Comparison of ENCODE assay signal across 9 mouse cellular contexts in genomic region chr5:35525469-35526123, GRCm38 (mm10). TPM values are rescaled to one million over a fixed set of nuclear protein-coding genes. Genes with fewer than 3 reads are reported as not detected.
DNase-seq lines count a peak whose midpoint lies in the region; ATAC-seq lines count a peak whose summit lies in the region.
"Had no signal": no experiment of that assay in that cellular context is flagged by ENCODE, and none has a peak within 500 bp of the region (broad histone marks: within the 10 kb centered on the region; RNA-seq: fewer than 3 reads in every experiment).

TSS of gene Cpz (minus strand) at chr5:35525698.

- ATAC-seq in heart, embryonic 14.5 days (ENCODE audit: insufficient number of reproducible peaks, insufficient read depth, low FRiP score, low read depth): peak; percentile 54
- ATAC-seq in limb, embryonic 15.5 days (ENCODE audit: insufficient number of reproducible peaks, low FRiP score, low TSS enrichment, low read depth): peak; percentile 58; the same call in 1 of the 2 replicates

- H3K4me2 ChIP-seq in heart, embryonic 14.5 days (ENCODE audit: low read length): peak within 1 kb of the TSS; percentile 62
- peak within 1 kb of the TSS; percentile 69 for H3K4me2 ChIP-seq in limb, embryonic 15.5 days

- peaks cover 8 to 15% of the 10 kb centered on the region in 2 experiments for H3K4me1 ChIP-seq in heart, embryonic 14.5 days (ENCODE audit: control insufficient read depth in 2 of 2, insufficient read depth in 2 of 2, low read length in 2 of 2)
- peaks cover 21% of the 10 kb centered on the region for H3K4me1 ChIP-seq in limb, embryonic 15.5 days

- peak within 1 kb of the TSS; percentile 57 for H3K9ac ChIP-seq in heart, embryonic 14.5 days (ENCODE audit: low read length)
- H3K9ac ChIP-seq in limb, embryonic 15.5 days: 0 out of 2 replicates have a peak within 1 kb of the TSS, but pooled peaks have one; percentile 31

- H3K9me3 ChIP-seq in heart, embryonic 14.5 days (ENCODE audit: control insufficient read depth, low read length): no peaks in the 10 kb centered on the region
- no peaks in the 10 kb centered on the region for H3K9me3 ChIP-seq in limb, embryonic 15.5 days

- peaks cover 52% of the 10 kb centered on the region for H3K27me3 ChIP-seq in heart, embryonic 14.5 days (ENCODE audit: control insufficient read depth, insufficient read depth, low read length)
- H3K27me3 ChIP-seq in limb, embryonic 15.5 days: peaks cover 39% of the 10 kb centered on the region

- peak within 1 kb of the TSS; percentile 27 to 32 for H3K4me3 ChIP-seq in heart, embryonic 14.5 days (ENCODE audit: control insufficient read depth in 1 of 2, insufficient read depth in 1 of 2, low read depth in 1 of 2, low read length in 2 of 2)
- peak within 1 kb of the TSS; percentile 38 for H3K4me3 ChIP-seq in limb, embryonic 15.5 days

- H3K27ac ChIP-seq in heart, embryonic 14.5 days (replicated peaks in 1 of 2; ENCODE audit: control insufficient read depth in 1 of 2, insufficient read depth in 1 of 2, low read depth in 2 of 2, low read length in 2 of 2): no peak within 1 kb of the TSS
- peak within 1 kb of the TSS; percentile 11; the same call in 1 of the 2 replicates for H3K27ac ChIP-seq in limb, embryonic 15.5 days

- H3K36me3 ChIP-seq in heart, embryonic 14.5 days (ENCODE audit: control insufficient read depth, insufficient read depth, low read length): no peaks in the 10 kb centered on the region
- no peaks in the 10 kb centered on the region for H3K36me3 ChIP-seq in limb, embryonic 15.5 days

- whole genome bisulfite sequencing in heart, embryonic 14.5 days: 2% methylated on average over 29 of the region's 29 CpGs
- 2% methylated on average over 29 of the region's 29 CpGs for WGBS in limb, embryonic 15.5 days

- DNase-seq in heart, adult 11 months: no peak
- DNase-seq in WW6 (ENCODE audit: low read depth, low spot score): peak; percentile 76
- DNase-seq in forelimb bud, embryonic 11.5 days (ENCODE audit: low read depth, low spot score): peak; percentile 81
- DNase-seq in ovary, postnatal 36 days (ENCODE audit: low spot score): peak; percentile 61
- no peak for DNase-seq in adrenal gland, adult 18-20 months (ENCODE audit: low spot score in 2 of 2)
- DNase-seq in layer of hippocampus, adult 18-20 months (ENCODE audit: low spot score in 2 of 2): no peak

RNA-seq across cellular contexts. Expression of gene Cpz, which starts in this region (rescaled TPM):
- polyA plus RNA-seq in heart, embryonic 14.5 days (2014; fragmentation: Nextera tagmentation; extraction: Ambion mirVana): 7.1 and 8.1 TPM in 2 replicates
- 12.1 and 16.4 TPM in 2 replicates for polyA plus RNA-seq in limb, embryonic 15.5 days (2015; fragmentation: Nextera tagmentation; extraction: Ambion mirVana)
- 1 to 10 TPM in 1 of 2 experiments, under 1 TPM in 1; 0.35 to 1.1 TPM for total RNA-seq in adrenal gland, adult 18-20 months (2021)
- total RNA-seq in layer of hippocampus, adult 18-20 months (2021): under 1 TPM in 1 of 2 experiments, not detected in 1; 0.41 TPM
- total RNA-seq: MEL had no signal

Comparison
In these comparisons a context has a peak if more than half of its experiments do, and no peak if none do; other contexts are left out.
1. DNase-seq: peak in WW6 (single experiment), forelimb bud, embryonic 11.5 days (single experiment) and ovary, postnatal 36 days (single experiment); none in heart, adult 11 months (single experiment), adrenal gland, adult 18-20 months (0 of 2) and layer of hippocampus, adult 18-20 months (0 of 2).